26 mouse cellular contexts compared by ENCODE assay signal in the genomic region with DNA sequence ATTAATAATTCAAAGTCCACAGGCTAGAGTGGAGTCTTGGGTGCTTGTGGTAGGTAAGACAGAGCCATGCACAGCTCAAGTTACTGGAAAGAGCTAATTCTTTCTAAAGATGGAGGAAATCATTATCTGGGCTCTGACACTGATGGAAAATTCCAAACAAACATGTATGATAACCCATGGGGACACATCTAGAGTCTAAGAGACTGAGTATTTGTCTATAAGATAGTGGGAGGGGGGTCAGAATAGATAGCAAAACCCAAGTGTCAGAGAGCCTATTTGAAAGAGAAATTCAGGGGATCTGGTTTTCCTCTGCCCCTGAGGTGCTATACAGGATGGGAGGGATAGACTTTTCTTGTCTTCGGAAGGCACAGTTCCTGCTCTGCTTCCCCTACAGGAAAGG. TPM values are rescaled to one million over a fixed set of nuclear protein-coding genes. Genes with fewer than 3 reads are reported as not detected.
DNase-seq lines count a peak whose midpoint lies in the region; ATAC-seq and TF ChIP-seq lines count a peak whose summit lies in the region.
"Had no signal": no experiment of that assay in that cellular context is flagged by ENCODE, and none has a peak within 500 bp of the region (broad histone marks: within the 10 kb centered on the region; RNA-seq: fewer than 3 reads in every experiment).

No protein-coding gene starts in this region.

- no peaks in the 10 kb centered on the region for H3K4me1 ChIP-seq in heart, embryonic 11.5 days (ENCODE audit: control insufficient read depth, insufficient read depth, low read length)
- H3K4me1 ChIP-seq in heart, embryonic 14.5 days (ENCODE audit: control insufficient read depth in 2 of 2, insufficient read depth in 2 of 2, low read length in 2 of 2) = no peaks in the 10 kb centered on the region
- no peaks in the 10 kb centered on the region for H3K4me1 ChIP-seq in liver, embryonic 14.5 days (replicated peaks; ENCODE audit: control insufficient read depth in 2 of 2, insufficient read depth in 2 of 2, low read length in 1 of 2)
- H3K4me1 ChIP-seq in liver, postnatal 0 days (ENCODE audit: insufficient read depth) = no peaks in the 10 kb centered on the region
- H3K4me1 ChIP-seq: embryonic facial prominence, embryonic 10.5 days; embryonic facial prominence, embryonic 12.5 days; forebrain, embryonic 13.5 days; forebrain, embryonic 15.5 days had no signal

- ATAC-seq in heart, embryonic 11.5 days (replicated peaks; ENCODE audit: insufficient number of reproducible peaks, low FRiP score, low TSS enrichment) = peak; percentile 69; the same call in 1 of the 2 replicates
- ATAC-seq in heart, embryonic 14.5 days (ENCODE audit: insufficient number of reproducible peaks, insufficient read depth, low FRiP score, low read depth) = peak; percentile 54
- ATAC-seq in liver, embryonic 14.5 days (ENCODE audit: insufficient read depth) = 0 out of 2 replicates have a peak, but pooled peaks have one; percentile 9
- ATAC-seq in liver, postnatal 0 days = no peak
- ATAC-seq: activated CD4-positive, CD25-positive, alpha-beta regulatory T cell, adult 4 months; CD4-positive, CD25-positive, alpha-beta regulatory T cell, adult 4 months; forebrain, embryonic 13.5 days; forebrain, embryonic 15.5 days; Patski had no signal

- no peak for DNase-seq in heart, adult 11 months
- no peak for DNase-seq in heart, adult 9 months (ENCODE audit: low spot score in 2 of 2)
- no peak for DNase-seq in liver, embryonic 14.5 days (ENCODE audit: low read depth in 3 of 3, low spot score in 3 of 3)
- no peak for DNase-seq in liver, postnatal 0 days
- DNase-seq: adrenal gland, adult 8-10 months; adrenal gland, postnatal 14 days; adrenal gland, postnatal 36 days; B cell, adult 2 months; cerebellum, adult 11-12 months; cerebellum, adult 2 months; cerebellum, adult 9-10 months; cerebellum, postnatal 10 days; cerebellum, postnatal 25 days had no signal

- no peaks in the 10 kb centered on the region for H3K9me3 ChIP-seq in heart, embryonic 11.5 days (replicated peaks; ENCODE audit: control insufficient read depth, low read length)
- no peaks in the 10 kb centered on the region for H3K9me3 ChIP-seq in heart, embryonic 14.5 days (ENCODE audit: control insufficient read depth, low read length)
- no peaks in the 10 kb centered on the region for H3K9me3 ChIP-seq in liver, embryonic 14.5 days (ENCODE audit: control insufficient read depth, low read length)
- no peaks in the 10 kb centered on the region for H3K9me3 ChIP-seq in liver, postnatal 0 days (ENCODE audit: low read length)
- H3K9me3 ChIP-seq: embryonic facial prominence, embryonic 10.5 days; embryonic facial prominence, embryonic 12.5 days; forebrain, embryonic 13.5 days; forebrain, embryonic 15.5 days; G1E had no signal

- no peak for TF ChIP-seq EP300 in liver, embryonic 14.5 days (IDR thresholded peaks at IDR 0.05; ENCODE audit: low read depth)
- no peak for TF ChIP-seq EP300 in liver, postnatal 0 days (IDR thresholded peaks at IDR 0.05; ENCODE audit: low read depth)

- H3K9ac ChIP-seq in heart, embryonic 11.5 days (ENCODE audit: low read depth, low read length) = no peak overlapping the region
- H3K9ac ChIP-seq in heart, embryonic 14.5 days (ENCODE audit: low read length) = no peak overlapping the region
- no peak overlapping the region for H3K9ac ChIP-seq in liver, embryonic 14.5 days (replicated peaks)
- no peak overlapping the region for H3K9ac ChIP-seq in liver, postnatal 0 days (replicated peaks)
- H3K9ac ChIP-seq: embryonic facial prominence, embryonic 12.5 days; forebrain, embryonic 13.5 days; forebrain, embryonic 15.5 days had no signal

- no peak overlapping the region for H3K4me2 ChIP-seq in heart, embryonic 11.5 days
- no peak overlapping the region for H3K4me2 ChIP-seq in heart, embryonic 14.5 days (ENCODE audit: low read length)
- no peak overlapping the region for H3K4me2 ChIP-seq in liver, embryonic 14.5 days (ENCODE audit: low read depth)
- no peak overlapping the region for H3K4me2 ChIP-seq in liver, postnatal 0 days (ENCODE audit: low read depth, low read length)
- H3K4me2 ChIP-seq: embryonic facial prominence, embryonic 12.5 days; forebrain, embryonic 13.5 days; forebrain, embryonic 15.5 days had no signal

- no peak for TF ChIP-seq CTCF in liver, embryonic 14.5 days (IDR thresholded peaks at IDR 0.05; ENCODE audit: low read depth)
- TF ChIP-seq CTCF in liver, postnatal 0 days (IDR thresholded peaks at IDR 0.05; ENCODE audit: low read depth) = no peak

- H3K36me3 ChIP-seq in heart, embryonic 11.5 days (ENCODE audit: control insufficient read depth, insufficient read depth, low read length) = no peaks in the 10 kb centered on the region
- H3K36me3 ChIP-seq in heart, embryonic 14.5 days (ENCODE audit: control insufficient read depth, insufficient read depth, low read length) = no peaks in the 10 kb centered on the region
- H3K36me3 ChIP-seq in liver, embryonic 14.5 days (replicated peaks; ENCODE audit: control insufficient read depth, insufficient read depth, low read depth) = peaks cover 81% of the 10 kb centered on the region
- peaks cover 29% of the 10 kb centered on the region for H3K36me3 ChIP-seq in liver, postnatal 0 days (replicated peaks; ENCODE audit: insufficient read depth, low read length)
- H3K36me3 ChIP-seq: embryonic facial prominence, embryonic 10.5 days; embryonic facial prominence, embryonic 12.5 days; forebrain, embryonic 15.5 days had no signal

- H3K27me3 ChIP-seq in heart, embryonic 11.5 days (ENCODE audit: control insufficient read depth, insufficient read depth, low read length) = no peaks in the 10 kb centered on the region
- H3K27me3 ChIP-seq in heart, embryonic 14.5 days (ENCODE audit: control insufficient read depth, insufficient read depth, low read length) = no peaks in the 10 kb centered on the region
- H3K27me3 ChIP-seq in liver, embryonic 14.5 days (ENCODE audit: control insufficient read depth, insufficient read depth, low read length) = no peaks in the 10 kb centered on the region
- no peaks in the 10 kb centered on the region for H3K27me3 ChIP-seq in liver, postnatal 0 days (ENCODE audit: insufficient read depth, low read length)
- H3K27me3 ChIP-seq: CH12.LX; embryonic facial prominence, embryonic 12.5 days; forebrain, embryonic 13.5 days; forebrain, embryonic 15.5 days; Patski had no signal

- H3K27ac ChIP-seq in heart, embryonic 11.5 days (ENCODE audit: low read depth, low read length) = no peak overlapping the region
- no peak overlapping the region for H3K27ac ChIP-seq in heart, embryonic 14.5 days (replicated peaks in 1 of 2; ENCODE audit: control insufficient read depth in 1 of 2, insufficient read depth in 1 of 2, low read depth in 2 of 2, low read length in 2 of 2)
- no peak overlapping the region for H3K27ac ChIP-seq in liver, embryonic 14.5 days
- no peak overlapping the region for H3K27ac ChIP-seq in liver, postnatal 0 days (ENCODE audit: low read depth)
- H3K27ac ChIP-seq: embryonic facial prominence, embryonic 10.5 days; embryonic facial prominence, embryonic 12.5 days; forebrain, embryonic 13.5 days; forebrain, embryonic 15.5 days had no signal

- WGBS in heart, embryonic 11.5 days (ENCODE audit: insufficient replicate concordance) = 72% methylated on average over 1 of the region's 1 CpGs
- 63% methylated on average over 1 of the region's 1 CpGs for WGBS in heart, embryonic 14.5 days
- WGBS in liver, embryonic 14.5 days (ENCODE audit: insufficient replicate concordance) = 78% methylated on average over 1 of the region's 1 CpGs
- 88% methylated on average over 1 of the region's 1 CpGs for WGBS in liver, postnatal 0 days (ENCODE audit: insufficient replicate concordance)

- no peak overlapping the region for H3K4me3 ChIP-seq in heart, embryonic 11.5 days (ENCODE audit: low read depth, low read length)
- no peak overlapping the region for H3K4me3 ChIP-seq in heart, embryonic 14.5 days (ENCODE audit: control insufficient read depth in 1 of 2, insufficient read depth in 1 of 2, low read depth in 1 of 2, low read length in 2 of 2)
- no peak overlapping the region for H3K4me3 ChIP-seq in liver, embryonic 14.5 days (ENCODE audit: insufficient read depth in 1 of 2, low read depth in 2 of 2, low read length in 2 of 2)
- no peak overlapping the region for H3K4me3 ChIP-seq in liver, postnatal 0 days (ENCODE audit: low read depth, low read length)
- H3K4me3 ChIP-seq: embryonic facial prominence, embryonic 10.5 days; embryonic facial prominence, embryonic 12.5 days; forebrain, embryonic 13.5 days; forebrain, embryonic 15.5 days had no signal

RNA-seq across cellular contexts. Expression of gene Olfr419, which starts 5.8 kb away (rescaled TPM):
- polyA plus RNA-seq in heart, embryonic 11.5 days (2014; fragmentation: Nextera tagmentation; extraction: Ambion mirVana) = 0.18 TPM in 1 of 2 replicates, not detected in the other
- not detected in 2 replicates for polyA plus RNA-seq in heart, embryonic 14.5 days (2014; fragmentation: Nextera tagmentation; extraction: Ambion mirVana)
- not detected in 2 replicates for polyA plus RNA-seq in liver, embryonic 14.5 days (2012; rRNA removed)
- 0.16 and 0.27 TPM in 2 replicates for polyA plus RNA-seq in liver, embryonic 14.5 days (2014; fragmentation: Nextera tagmentation; extraction: Ambion mirVana)
- polyA plus RNA-seq in liver, postnatal 0 days (2015; fragmentation: Nextera tagmentation; extraction: Ambion mirVana) = 0.09 and 0.11 TPM in 2 replicates
- polyA plus RNA-seq: activated CD4-positive, CD25-positive, alpha-beta regulatory T cell, adult 4 months; CD4-positive, CD25-positive, alpha-beta regulatory T cell, adult 4 months; cerebellum, adult 2 months; cortical plate, adult 2 months; embryonic facial prominence, embryonic 10.5 days; embryonic facial prominence, embryonic 12.5 days; forebrain, embryonic 11.5 days; forebrain, embryonic 13.5 days; forebrain, embryonic 15.5 days; G1E; Patski had no signal
